Mouse (Mus musculus): ENCODE measurements at regions not wholly inside any gene's neighbourhood (a gene's known extent, or its start where the extent isn't known, plus 50 kb on each side); places are given as distances from the start of the nearest gene placed in this dataset.

GRCm38 (mm10) chr15:10767535-10767934 lies 53.1 kb upstream of the Rai14 start:
- DNase-seq (ENCODE audit: low read depth), result no peak

GRCm38 (mm10) chr15:10770410-10771310 lies 56.2 kb upstream of the Rai14 start:
- DNase-seq (ENCODE audit: low read depth), result no peak

GRCm38 (mm10) chr15:10771311-10771690 lies 56.9 kb upstream of the Rai14 start:
- no peak for DNase-seq (ENCODE audit: low read depth)

GRCm38 (mm10) chr15:10779941-10780620 lies 65.7 kb upstream of the Rai14 start:
- DNase-seq (ENCODE audit: low read depth), result no peak

- no peak for DNase-seq (ENCODE audit: low read depth)
Observed at GRCm38 (mm10) chr15:10789371-10789770, 74.9 kb upstream of the Rai14 start.

GRCm38 (mm10) chr15:10790862-10791497 lies 76.6 kb upstream of the Rai14 start:
- no peak for DNase-seq (ENCODE audit: low read depth)

- DNase-seq (ENCODE audit: low read depth), result no peak
Observed at GRCm38 (mm10) chr15:10791516-10792112, 77.2 kb upstream of the Rai14 start.

GRCm38 (mm10) chr15:10792156-10792555 lies 77.7 kb upstream of the Rai14 start:
- DNase-seq (ENCODE audit: low read depth), result no peak

GRCm38 (mm10) chr15:10795126-10795792 lies 80.8 kb upstream of the Rai14 start:
- DNase-seq (ENCODE audit: low read depth), result no peak

- no peak for DNase-seq (ENCODE audit: low read depth)
Observed at GRCm38 (mm10) chr15:10799656-10800055, 85.2 kb upstream of the Rai14 start.

GRCm38 (mm10) chr15:10814195-10814594 lies 99.8 kb upstream of the Rai14 start:
- DNase-seq (ENCODE audit: low read depth), result no peak

GRCm38 (mm10) chr15:10814709-10815108 lies 100.3 kb upstream of the Rai14 start:
- no peak for DNase-seq (ENCODE audit: low read depth)

- DNase-seq (ENCODE audit: low read depth), result no peak
Observed at GRCm38 (mm10) chr15:10816213-10816621, 101.8 kb upstream of the Rai14 start.

GRCm38 (mm10) chr15:10818216-10818615 lies 103.8 kb upstream of the Rai14 start:
- DNase-seq (ENCODE audit: low read depth), result no peak

- DNase-seq (ENCODE audit: low read depth), result no peak
Observed at GRCm38 (mm10) chr15:10818706-10819105, 104.3 kb upstream of the Rai14 start.

GRCm38 (mm10) chr15:10823933-10824332 lies 109.5 kb upstream of the Rai14 start:
- no peak for DNase-seq (ENCODE audit: low read depth)

- no peak for DNase-seq (ENCODE audit: low read depth)
Observed at GRCm38 (mm10) chr15:10829588-10829987, 115.2 kb upstream of the Rai14 start.

GRCm38 (mm10) chr15:10830478-10830877 lies 116.1 kb upstream of the Rai14 start:
- no peak for DNase-seq (ENCODE audit: low read depth)

GRCm38 (mm10) chr15:10831106-10831505 lies 116.7 kb upstream of the Rai14 start:
- DNase-seq (ENCODE audit: low read depth), result no peak

- DNase-seq (ENCODE audit: low read depth), result no peak
Observed at GRCm38 (mm10) chr15:10832331-10832730, 117.9 kb upstream of the Rai14 start.

GRCm38 (mm10) chr15:10833866-10834571 lies 118.1 kb upstream of the C1qtnf3 start:
- no peak for DNase-seq (ENCODE audit: low read depth)
